Mouse (Mus musculus) mouse trophoblast stem cell (cell line): ENCODE measurements at regions not wholly inside any gene's neighbourhood (a gene's known extent, or its start where the extent isn't known, plus 50 kb on each side); places are given as distances from the start of the nearest gene placed in this dataset.

Experiments used
- in situ Hi-C, 2 experiments: fragments of 300-500 bp; cut with MseI, MboI; formaldehyde crosslinking; loops; 2 replicates in 1 of 2; 3 replicates in 1 of 2; pipeline ENCODE4 v1.15.1; 2025

DNA sequence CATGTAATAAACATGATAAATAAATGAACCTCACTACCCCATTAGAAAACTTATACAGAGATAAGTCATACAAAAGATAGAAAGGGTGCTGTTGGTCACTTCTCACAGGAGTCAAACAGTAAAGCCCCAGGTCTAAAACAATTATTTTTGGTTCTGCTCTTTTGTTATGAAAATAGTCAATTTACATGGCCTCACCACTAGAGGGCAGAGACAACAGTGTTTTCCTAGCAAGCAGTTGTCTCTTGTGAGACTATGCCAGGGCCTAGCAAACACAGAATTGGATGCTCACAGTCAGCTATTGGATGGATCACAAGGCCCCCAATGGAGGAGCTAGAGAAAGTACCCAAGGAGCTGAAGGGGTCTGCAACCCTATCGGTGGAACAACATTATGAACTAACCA lies 96.3 kb upstream of the 4930550L24Rik start:
- in situ Hi-C loops: loop anchor here in 1 of 2 experiments (25.0 kb wide), 1 partner anchor 324 kb away; no protein-coding TSS in a partner anchor
